Mouse (Mus musculus) B cell, adult 62 days (primary cell): ENCODE data around the gene Cers3. TPM values are rescaled to one million over a fixed set of nuclear protein-coding genes. Genes with fewer than 3 reads are reported as not detected.

Source experiments
- total RNA-seq: library from RNA; stranded (reverse); gene quantifications from 4 replicates; pipeline ENCODE4 v1.2.4, GENCODE M21; 2023

Cers3 gene
- total RNA-seq: not detected in 4 replicates

DNA sequence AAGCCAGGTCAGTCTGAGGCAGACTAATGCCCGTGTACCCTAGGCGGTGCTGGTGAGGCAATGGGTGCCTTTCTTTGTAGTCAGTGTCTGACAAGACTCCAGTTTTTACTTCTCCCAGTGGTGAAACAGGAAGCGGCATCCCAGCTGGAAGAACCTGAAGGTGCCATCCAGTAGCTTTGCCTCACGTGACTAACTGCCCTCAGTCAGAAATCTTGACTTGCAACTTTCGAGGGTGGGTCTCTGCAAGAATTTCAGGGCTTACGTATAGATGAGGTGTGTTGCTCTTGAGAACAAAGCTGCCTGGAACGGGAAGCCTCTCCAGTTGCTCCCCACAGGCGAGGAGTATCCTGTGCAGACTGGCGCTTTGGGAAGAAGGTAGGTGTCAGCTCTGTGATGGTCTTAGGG, at the start of gene Cers3:
Gene Cers3, plus strand, starts transcription at position 128 of the 405 bp plus-strand sequence.

DNA sequence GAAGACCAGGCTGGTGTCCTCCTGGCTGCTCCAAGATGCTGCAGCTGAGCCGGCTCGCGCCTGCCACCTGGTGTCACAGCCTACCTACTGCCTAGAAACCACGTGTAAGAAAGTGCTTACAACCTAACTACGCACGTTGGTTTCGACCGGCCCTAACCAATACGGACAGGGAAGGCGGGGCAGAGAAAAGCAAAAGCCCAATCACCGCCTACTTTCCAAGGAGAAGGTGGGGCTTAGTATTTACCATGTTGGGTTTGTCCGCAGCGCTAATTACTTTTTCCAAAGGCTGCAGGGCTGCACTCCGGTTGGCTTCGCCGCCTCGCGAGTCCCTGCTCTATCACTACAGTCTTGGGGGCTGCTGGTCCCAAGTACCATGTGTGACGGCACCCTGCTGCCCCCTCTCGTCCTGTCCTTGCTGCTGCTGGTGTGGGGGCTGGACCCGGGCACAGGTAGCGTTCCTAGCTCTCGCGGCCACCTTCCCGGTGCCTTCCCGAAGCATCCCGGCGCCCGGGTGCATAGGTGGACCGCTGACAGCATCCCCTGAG, 96.2 kb downstream of the Cers3 start, which contains the start of gene Adamts17:
Gene Adamts17, plus strand, starts transcription at position 273 of the 545 bp plus-strand sequence.

Other genes with a start within 250 kb of the Cers3 start
- 16.0 to 19.7 TPM (median 18.3 TPM) in 4 replicates for gene Asb7, start 53.9 kb upstream of the Cers3 start, total RNA-seq
- 7.4 to 11.3 TPM (median 8.6 TPM) in 4 replicates for gene Lins1, start 53.6 kb upstream of the Cers3 start, total RNA-seq
- gene Adamts17, start 96.2 kb downstream of the Cers3 start, total RNA-seq: not detected in 4 replicates